ENCODE assay signal across 8 mouse cellular contexts in genomic region chr12:15535822-15536221, GRCm38 (mm10).
DNase-seq lines count a peak whose midpoint lies in the region; ATAC-seq lines count a peak whose summit lies in the region.

No protein-coding gene starts in this region.

- H3K9me3 ChIP-seq in kidney, embryonic 15.5 days (replicated peaks): no peaks in the 10 kb centered on the region
- H3K9me3 ChIP-seq in liver, embryonic 11.5 days (ENCODE audit: control insufficient read depth, low read length): no peaks in the 10 kb centered on the region
- no peaks in the 10 kb centered on the region for H3K9me3 ChIP-seq in neural tube, embryonic 14.5 days (ENCODE audit: control insufficient read depth, low read length)

- no peak overlapping the region for H3K9ac ChIP-seq in kidney, embryonic 15.5 days
- H3K9ac ChIP-seq in liver, embryonic 11.5 days (ENCODE audit: low read depth, low read length): no peak overlapping the region
- H3K9ac ChIP-seq in neural tube, embryonic 14.5 days (replicated peaks; ENCODE audit: low read depth, low read length): no peak overlapping the region

- DNase-seq in kidney, adult 11 months: peak; percentile 61
- DNase-seq in cerebellum, postnatal 14 days: peak; percentile 89 to 93
- peak; percentile 79 for DNase-seq in gastrocnemius, adult 18-20 months (ENCODE audit: low spot score)
- DNase-seq in kidney, adult 9 months: peak; percentile 86
- peak; percentile 39 for DNase-seq in liver, embryonic 11.5 days (ENCODE audit: low spot score)
- peak; percentile 94 for DNase-seq in testis, postnatal 10 days (ENCODE audit: low spot score)

- 8% methylated on average over 6 of the region's 6 CpGs for WGBS in kidney, embryonic 15.5 days
- 7% methylated on average over 6 of the region's 6 CpGs for WGBS in liver, embryonic 11.5 days
- WGBS in neural tube, embryonic 14.5 days: 6% methylated on average over 6 of the region's 6 CpGs

- H3K27me3 ChIP-seq in kidney, embryonic 15.5 days: no peaks in the 10 kb centered on the region; the same call in 1 of the 2 replicates
- H3K27me3 ChIP-seq in liver, embryonic 11.5 days (replicated peaks; ENCODE audit: control insufficient read depth, insufficient read depth, low read length): no peaks in the 10 kb centered on the region
- H3K27me3 ChIP-seq in neural tube, embryonic 14.5 days (ENCODE audit: control insufficient read depth, insufficient read depth, low read length): no peaks in the 10 kb centered on the region

- H3K4me2 ChIP-seq in kidney, embryonic 15.5 days: no peak overlapping the region
- no peak overlapping the region for H3K4me2 ChIP-seq in liver, embryonic 11.5 days
- H3K4me2 ChIP-seq in neural tube, embryonic 14.5 days (ENCODE audit: low read depth, low read length): no peak overlapping the region

- no peaks in the 10 kb centered on the region for H3K36me3 ChIP-seq in kidney, embryonic 15.5 days
- H3K36me3 ChIP-seq in liver, embryonic 11.5 days (ENCODE audit: control insufficient read depth, insufficient read depth, low read length): no peaks in the 10 kb centered on the region
- no peaks in the 10 kb centered on the region for H3K36me3 ChIP-seq in neural tube, embryonic 14.5 days (ENCODE audit: control insufficient read depth, insufficient read depth, low read length)

- no peak overlapping the region for H3K27ac ChIP-seq in kidney, embryonic 15.5 days
- no peak overlapping the region for H3K27ac ChIP-seq in liver, embryonic 11.5 days (ENCODE audit: low read depth, low read length)
- no peak overlapping the region for H3K27ac ChIP-seq in neural tube, embryonic 14.5 days (ENCODE audit: low read depth, low read length)

- no peak overlapping the region for H3K4me3 ChIP-seq in kidney, embryonic 15.5 days (replicated peaks)
- H3K4me3 ChIP-seq in liver, embryonic 11.5 days (ENCODE audit: low read depth, low read length): no peak overlapping the region
- H3K4me3 ChIP-seq in neural tube, embryonic 14.5 days (ENCODE audit: low read depth, low read length): no peak overlapping the region

- 0 out of 2 replicates have a peak, but pooled peaks cover 3% of the 10 kb centered on the region for H3K4me1 ChIP-seq in kidney, embryonic 15.5 days
- no peaks in the 10 kb centered on the region for H3K4me1 ChIP-seq in liver, embryonic 11.5 days (replicated peaks; ENCODE audit: control insufficient read depth, insufficient read depth, low read length)
- no peaks in the 10 kb centered on the region for H3K4me1 ChIP-seq in neural tube, embryonic 14.5 days (ENCODE audit: control insufficient read depth, insufficient read depth, low read length)

- no peak for ATAC-seq in kidney, embryonic 15.5 days (replicated peaks; ENCODE audit: low FRiP score)
- no peak for ATAC-seq in liver, embryonic 11.5 days (replicated peaks; ENCODE audit: low FRiP score)
- ATAC-seq in neural tube, embryonic 14.5 days (ENCODE audit: low read depth): peak; percentile 82

Comparison
In these comparisons a context has a peak if more than half of its experiments do, and no peak if none do; other contexts are left out.
1. DNase-seq: peak in every context shown above with its lines; median percentile 94 in testis, postnatal 10 days; 91 in cerebellum, postnatal 14 days; 86 in kidney, adult 9 months; 79 in gastrocnemius, adult 18-20 months; 61 in kidney, adult 11 months; 39 in liver, embryonic 11.5 days.